Comparison of ENCODE assay signal across 15 mouse cellular contexts in genomic region chr11:121239669-121240068, GRCm38 (mm10). TPM values are rescaled to one million over a fixed set of nuclear protein-coding genes. Genes with fewer than 3 reads are reported as not detected.
DNase-seq lines count a peak whose midpoint lies in the region; ATAC-seq and TF ChIP-seq lines count a peak whose summit lies in the region.
"Had no signal": no experiment of that assay in that cellular context is flagged by ENCODE, and none has a peak within 500 bp of the region (broad histone marks: within the 10 kb centered on the region; RNA-seq: fewer than 3 reads in every experiment).

No protein-coding gene starts in this region.

- no peaks in the 10 kb centered on the region for H3K27me3 ChIP-seq in heart, embryonic 12.5 days (replicated peaks)
- no peaks in the 10 kb centered on the region for H3K27me3 ChIP-seq in heart, adult 2 months (ENCODE audit: control insufficient read depth, insufficient read depth, low read length)
- no peaks in the 10 kb centered on the region for H3K27me3 ChIP-seq in midbrain, embryonic 13.5 days
- no peaks in the 10 kb centered on the region for H3K27me3 ChIP-seq in midbrain, embryonic 16.5 days (ENCODE audit: control insufficient read depth, insufficient read depth, low read depth, low read length)
- H3K27me3 ChIP-seq: forebrain, embryonic 13.5 days had no signal

- WGBS in heart, embryonic 12.5 days: 54% methylated on average over 2 of the region's 2 CpGs
- WGBS in heart, adult 2 months: 58% methylated on average over 2 of the region's 2 CpGs
- 95% methylated on average over 2 of the region's 2 CpGs for WGBS in midbrain, embryonic 13.5 days
- WGBS in midbrain, embryonic 16.5 days: 92% methylated on average over 2 of the region's 2 CpGs

- no peak for TF ChIP-seq CTCF in heart, adult 2 months (IDR thresholded peaks at IDR 0.05)

- peaks cover 1% of the 10 kb centered on the region; the same call in 1 of the 2 replicates for H3K79me2 ChIP-seq in heart, adult 2 months (replicated peaks; ENCODE audit: control insufficient read depth, insufficient read depth, low read length)

- no peak for DNase-seq in heart, adult 2 months
- peak; percentile 79 for DNase-seq in c-Kit-positive CD71-positive TER-119-positive erythroid progenitor cells, embryonic 14.5 days (ENCODE audit: low spot score)
- DNase-seq in layer of hippocampus, adult 18-20 months (ENCODE audit: low spot score in 2 of 2): no peak
- DNase-seq: adrenal gland, adult 2 months; cerebellum, adult 11 months; gastrocnemius, postnatal 10 days; right cerebral cortex, postnatal 14 days; thymus, postnatal 36 days had no signal

- H3K4me1 ChIP-seq in heart, embryonic 12.5 days (replicated peaks): peaks cover 28% of the 10 kb centered on the region
- peaks cover 4% of the 10 kb centered on the region for H3K4me1 ChIP-seq in heart, adult 2 months (ENCODE audit: control insufficient read depth, insufficient read depth, low read length)
- peaks cover 52% of the 10 kb centered on the region for H3K4me1 ChIP-seq in midbrain, embryonic 13.5 days (replicated peaks)
- H3K4me1 ChIP-seq in midbrain, embryonic 16.5 days (ENCODE audit: control insufficient read depth, insufficient read depth, low read length): peaks cover 29% of the 10 kb centered on the region

- no peaks in the 10 kb centered on the region for H3K9me3 ChIP-seq in heart, embryonic 12.5 days (replicated peaks)
- H3K9me3 ChIP-seq in midbrain, embryonic 13.5 days: no peaks in the 10 kb centered on the region
- no peaks in the 10 kb centered on the region for H3K9me3 ChIP-seq in midbrain, embryonic 16.5 days (replicated peaks; ENCODE audit: control insufficient read depth, low read length, poor library complexity, severe bottlenecking)
- H3K9me3 ChIP-seq: forebrain, embryonic 13.5 days had no signal

- peak overlapping the region; percentile 49 for H3K27ac ChIP-seq in heart, embryonic 12.5 days (ENCODE audit: poor library complexity, severe bottlenecking)
- H3K27ac ChIP-seq in heart, adult 2 months: no peak overlapping the region
- H3K27ac ChIP-seq in midbrain, embryonic 13.5 days: no peak overlapping the region
- H3K27ac ChIP-seq in midbrain, embryonic 16.5 days (ENCODE audit: low read length): no peak overlapping the region
- H3K27ac ChIP-seq: forebrain, embryonic 13.5 days; kidney, postnatal 0 days had no signal

- intact Hi-C loops in heart, adult 2 months (cut with DNase I): loop anchor here (2.0 kb wide), 1 partner anchor 19 kb away; the partner anchor contains the start of gene Foxk2

- H3K36me3 ChIP-seq in heart, embryonic 12.5 days: peaks cover 48% of the 10 kb centered on the region
- peaks cover 27% of the 10 kb centered on the region for H3K36me3 ChIP-seq in heart, adult 2 months (ENCODE audit: control insufficient read depth, insufficient read depth, low read length)
- peaks cover 54% of the 10 kb centered on the region for H3K36me3 ChIP-seq in midbrain, embryonic 13.5 days
- peaks cover 15% of the 10 kb centered on the region for H3K36me3 ChIP-seq in midbrain, embryonic 16.5 days (ENCODE audit: control insufficient read depth, insufficient read depth, low read length)

- peak overlapping the region; percentile 36; the same call in 1 of the 2 replicates for H3K4me3 ChIP-seq in heart, embryonic 12.5 days
- no peak overlapping the region for H3K4me3 ChIP-seq in heart, adult 2 months
- no peak overlapping the region; the same call in 1 of the 2 replicates for H3K4me3 ChIP-seq in midbrain, embryonic 13.5 days (replicated peaks)
- no peak overlapping the region for H3K4me3 ChIP-seq in midbrain, embryonic 16.5 days (ENCODE audit: low read depth, low read length)
- H3K4me3 ChIP-seq: forebrain, embryonic 13.5 days had no signal

- H3K9ac ChIP-seq in heart, embryonic 12.5 days: no peak overlapping the region
- no peak overlapping the region for H3K9ac ChIP-seq in heart, adult 2 months (ENCODE audit: low read depth, low read length)
- no peak overlapping the region; the same call in 1 of the 2 replicates for H3K9ac ChIP-seq in midbrain, embryonic 13.5 days (replicated peaks)
- H3K9ac ChIP-seq in midbrain, embryonic 16.5 days (ENCODE audit: low read depth, low read length): no peak overlapping the region

- ATAC-seq in heart, embryonic 12.5 days (ENCODE audit: insufficient number of reproducible peaks, low FRiP score): no peak
- no peak for ATAC-seq in midbrain, embryonic 13.5 days
- ATAC-seq in midbrain, embryonic 16.5 days: no peak
- peak; percentile 38 for ATAC-seq in megakaryocyte progenitor cell, adult 5-6 weeks (replicated peaks; ENCODE audit: poor library complexity)
- ATAC-seq: forebrain, embryonic 13.5 days had no signal

- TF ChIP-seq EP300 in heart, adult 2 months (IDR thresholded peaks at IDR 0.05; ENCODE audit: insufficient read depth, low read depth, low read length): no peak

- no peak for TF ChIP-seq POLR2A in heart, adult 2 months (IDR thresholded peaks at IDR 0.05; ENCODE audit: insufficient read depth, low read depth, low read length)

- peak overlapping the region; percentile 47 for H3K4me2 ChIP-seq in heart, embryonic 12.5 days
- peak overlapping the region; percentile 68 for H3K4me2 ChIP-seq in midbrain, embryonic 13.5 days (replicated peaks)
- H3K4me2 ChIP-seq in midbrain, embryonic 16.5 days (ENCODE audit: low read length): no peak overlapping the region; the same call in 1 of the 2 replicates
- H3K4me2 ChIP-seq: midbrain, embryonic 11.5 days had no signal

RNA-seq across cellular contexts. Expression of gene Narf, which starts 2.6 kb away (rescaled TPM):
- 47.3 and 56.8 TPM in 2 replicates for polyA plus RNA-seq in heart, embryonic 12.5 days (2016; fragmentation: Nextera tagmentation; extraction: Ambion mirVana)
- 100 to 1,000 TPM in 1 of 2 experiments, 10 to 100 TPM in 1; 76.7 to 102 TPM for total RNA-seq in heart, adult 2 months (2021)
- 91.4 and 145 TPM in 2 replicates for polyA plus RNA-seq in heart, adult 2 months (2012; rRNA removed)
- 105 and 108 TPM in 2 replicates for polyA plus RNA-seq in midbrain, embryonic 13.5 days (2015; fragmentation: Nextera tagmentation; extraction: Ambion mirVana)
- 93.1 and 104 TPM in 2 replicates for polyA plus RNA-seq in midbrain, embryonic 16.5 days (2015; fragmentation: Nextera tagmentation; extraction: Ambion mirVana)
- 11.3 and 11.9 TPM in 2 replicates for total RNA-seq in megakaryocyte progenitor cell, adult 5-6 weeks (2015)
- 21.0 and 23.9 TPM in 2 replicates for total RNA-seq in megakaryocyte progenitor cell, adult 5-6 weeks (2017)
- 10 to 100 TPM; 43.6 to 44.6 TPM for total RNA-seq in layer of hippocampus, adult 18-20 months (2021)

RNA-seq across cellular contexts. Expression of gene Cybc1, which starts 10.5 kb away (rescaled TPM):
- 22.6 and 23.3 TPM in 2 replicates for polyA plus RNA-seq in heart, embryonic 12.5 days (2016; fragmentation: Nextera tagmentation; extraction: Ambion mirVana)
- 1 to 10 TPM; 7.6 TPM for total RNA-seq in heart, adult 2 months (2021)
- polyA plus RNA-seq in heart, adult 2 months (2012; rRNA removed): 10.4 and 15.2 TPM in 2 replicates
- polyA plus RNA-seq in midbrain, embryonic 13.5 days (2015; fragmentation: Nextera tagmentation; extraction: Ambion mirVana): 42.6 and 43.8 TPM in 2 replicates
- 39.6 and 40.3 TPM in 2 replicates for polyA plus RNA-seq in midbrain, embryonic 16.5 days (2015; fragmentation: Nextera tagmentation; extraction: Ambion mirVana)
- total RNA-seq in megakaryocyte progenitor cell, adult 5-6 weeks (2015): 39.6 and 42.2 TPM in 2 replicates
- 34.5 and 40.0 TPM in 2 replicates for total RNA-seq in megakaryocyte progenitor cell, adult 5-6 weeks (2017)
- 10 to 100 TPM; 25.3 to 27.2 TPM for total RNA-seq in layer of hippocampus, adult 18-20 months (2021)

RNA-seq across cellular contexts. Expression of gene Foxk2, which starts 20.1 kb away (rescaled TPM):
- 6.0 and 7.1 TPM in 2 replicates for polyA plus RNA-seq in heart, embryonic 12.5 days (2016; fragmentation: Nextera tagmentation; extraction: Ambion mirVana)
- total RNA-seq in heart, adult 2 months (2021): 10 to 100 TPM; 20.3 to 22.0 TPM
- polyA plus RNA-seq in heart, adult 2 months (2012; rRNA removed): 13.6 and 19.4 TPM in 2 replicates
- polyA plus RNA-seq in midbrain, embryonic 13.5 days (2015; fragmentation: Nextera tagmentation; extraction: Ambion mirVana): 11.9 and 13.0 TPM in 2 replicates
- polyA plus RNA-seq in midbrain, embryonic 16.5 days (2015; fragmentation: Nextera tagmentation; extraction: Ambion mirVana): 11.6 and 14.0 TPM in 2 replicates
- 24.8 and 28.9 TPM in 2 replicates for total RNA-seq in megakaryocyte progenitor cell, adult 5-6 weeks (2015)
- total RNA-seq in megakaryocyte progenitor cell, adult 5-6 weeks (2017): 20.9 and 23.1 TPM in 2 replicates
- total RNA-seq in layer of hippocampus, adult 18-20 months (2021): 10 to 100 TPM; 76.9 to 78.0 TPM

RNA-seq across cellular contexts. Expression of gene Ogfod3, which starts 35.2 kb away (rescaled TPM):
- 27.2 and 31.8 TPM in 2 replicates for polyA plus RNA-seq in heart, embryonic 12.5 days (2016; fragmentation: Nextera tagmentation; extraction: Ambion mirVana)
- total RNA-seq in heart, adult 2 months (2021): 10 to 100 TPM; 15.8 to 19.8 TPM
- 12.5 and 15.8 TPM in 2 replicates for polyA plus RNA-seq in heart, adult 2 months (2012; rRNA removed)
- polyA plus RNA-seq in midbrain, embryonic 13.5 days (2015; fragmentation: Nextera tagmentation; extraction: Ambion mirVana): 20.2 and 22.9 TPM in 2 replicates
- 24.0 and 27.6 TPM in 2 replicates for polyA plus RNA-seq in midbrain, embryonic 16.5 days (2015; fragmentation: Nextera tagmentation; extraction: Ambion mirVana)
- total RNA-seq in megakaryocyte progenitor cell, adult 5-6 weeks (2015): 14.0 and 18.3 TPM in 2 replicates
- 5.6 and 7.4 TPM in 2 replicates for total RNA-seq in megakaryocyte progenitor cell, adult 5-6 weeks (2017)
- 1 to 10 TPM; 7.4 to 7.7 TPM for total RNA-seq in layer of hippocampus, adult 18-20 months (2021)

RNA-seq across cellular contexts. Expression of gene Hexdc, which starts 35.4 kb away (rescaled TPM):
- 7.8 and 8.4 TPM in 2 replicates for polyA plus RNA-seq in heart, embryonic 12.5 days (2016; fragmentation: Nextera tagmentation; extraction: Ambion mirVana)
- 1 to 10 TPM; 6.7 to 7.6 TPM for total RNA-seq in heart, adult 2 months (2021)
- polyA plus RNA-seq in heart, adult 2 months (2012; rRNA removed): 10.1 and 15.6 TPM in 2 replicates
- 18.2 and 21.1 TPM in 2 replicates for polyA plus RNA-seq in midbrain, embryonic 13.5 days (2015; fragmentation: Nextera tagmentation; extraction: Ambion mirVana)
- 34.5 and 40.9 TPM in 2 replicates for polyA plus RNA-seq in midbrain, embryonic 16.5 days (2015; fragmentation: Nextera tagmentation; extraction: Ambion mirVana)
- 2.5 and 3.8 TPM in 2 replicates for total RNA-seq in megakaryocyte progenitor cell, adult 5-6 weeks (2015)
- 5.7 and 6.3 TPM in 2 replicates for total RNA-seq in megakaryocyte progenitor cell, adult 5-6 weeks (2017)
- 10 to 100 TPM; 20.6 to 21.0 TPM for total RNA-seq in layer of hippocampus, adult 18-20 months (2021)
